Mouse (Mus musculus) kidney, embryonic 16.5 days (tissue): Measurements from ENCODE around the gene Ano8. TPM values are rescaled to one million over a fixed set of nuclear protein-coding genes. Genes with fewer than 3 reads are reported as not detected.
A peak's percentile ranks its signal among the peaks of the same experiment; 100 is the strongest.

Experiments
- ATAC-seq: fragments of 200-750 bp; cut with Nextera tagmentation; 2 replicates; pipeline ENCODE4 v1.8.0; 2017; ENCODE audit warnings: moderate TSS enrichment; ENCODE audit not compliant: low FRiP score, low TSS enrichment
- H3K27ac ChIP-seq: fragments of 300-500 bp; sonication (generic); 2 replicates; pipeline ENCODE4 v1.5.1; 2014; ENCODE audit warnings: low read length
- H3K27me3 ChIP-seq: fragments of 300-500 bp; sonication (generic); 2 replicates; pipeline ENCODE4 v1.6.1; 2014; ENCODE audit warnings: low read length, control low read depth, mixed read lengths; ENCODE audit not compliant: insufficient read depth
- H3K36me3 ChIP-seq: fragments of 300-500 bp; sonication (generic); 2 replicates; pipeline ENCODE4 v1.6.1; 2014; ENCODE audit warnings: low read length, control low read depth, mixed read lengths; ENCODE audit not compliant: insufficient read depth
- H3K4me1 ChIP-seq: fragments of 300-500 bp; sonication (generic); 2 replicates; pipeline ENCODE4 v1.6.1; 2014; ENCODE audit warnings: low read length, control low read depth, mixed read lengths; ENCODE audit not compliant: insufficient read depth
- H3K4me2 ChIP-seq: fragments of 300-500 bp; sonication (generic); replicated peaks from 2 replicates; pipeline ENCODE4 v1.6.1; 2014; ENCODE audit warnings: low read depth, low read length
- H3K4me3 ChIP-seq: fragments of 300-500 bp; sonication (generic); 2 replicates; pipeline ENCODE4 v1.5.1; 2014; ENCODE audit warnings: mild to moderate bottlenecking, low read length
- H3K9ac ChIP-seq: fragments of 300-500 bp; sonication (generic); replicated peaks from 2 replicates; pipeline ENCODE4 v1.6.1; 2014; ENCODE audit warnings: low read length
- H3K9me3 ChIP-seq: fragments of 300-500 bp; sonication (generic); 2 replicates; pipeline ENCODE4 v1.6.1; 2016; ENCODE audit warnings: low read length, control low read depth
- WGBS: fragments of 180-500 bp; shearing (Covaris S2); extraction: QIAGEN DNeasy Blood & Tissue Kit; methylation state at CpG from one replicate; pipeline ENCODE4 v1.1.7; 2014; 5-methylcytosine and 5-hydroxymethylcytosine counted together
- polyA plus RNA-seq: library from polyadenylated mRNA; unstranded; fragments of >200 nt; fragmentation: Nextera tagmentation; extraction: Ambion mirVana; gene quantifications from 2 replicates; pipeline ENCODE4 v1.2.1, GENCODE M21; 2015

The Ano8 gene
- polyA plus RNA-seq, 1 experiment from 2014 or later = 0.81 TPM

GRCm38 (mm10) chr8:71504349-71504748 is 18.6 kb upstream of the Ano8 start:
- H3K9ac ChIP-seq = no peak overlapping the region
- peaks cover 35% of the 10 kb centered on the region for H3K27me3 ChIP-seq
- no peaks in the 10 kb centered on the region for H3K36me3 ChIP-seq
- H3K9me3 ChIP-seq = no peaks in the 10 kb centered on the region
- no peak overlapping the region for H3K4me2 ChIP-seq
- peaks cover 12% of the 10 kb centered on the region for H3K4me1 ChIP-seq
- ATAC-seq = no peak
- no peak overlapping the region for H3K4me3 ChIP-seq
- no peak overlapping the region for H3K27ac ChIP-seq
- WGBS = 82% methylated on average over 4 of the region's 4 CpGs

- peak overlapping the region; percentile 42 for H3K9ac ChIP-seq
- no peak overlapping the region for H3K4me3 ChIP-seq
- ATAC-seq = peak; percentile 43
- H3K9me3 ChIP-seq = no peaks in the 10 kb centered on the region
- 16% methylated on average over 16 of the region's 16 CpGs for WGBS
- no peaks in the 10 kb centered on the region for H3K27me3 ChIP-seq
- peak overlapping the region; percentile 17; the same call in 1 of the 2 replicates for H3K4me2 ChIP-seq
- peaks cover 2% of the 10 kb centered on the region; the same call in 1 of the 2 replicates for H3K36me3 ChIP-seq
- peak overlapping the region; percentile 91 for H3K27ac ChIP-seq
- H3K4me1 ChIP-seq = peaks cover 50% of the 10 kb centered on the region
Measured at GRCm38 (mm10) chr8:71498816-71499690, 13.3 kb upstream of the Ano8 start.

DNA sequence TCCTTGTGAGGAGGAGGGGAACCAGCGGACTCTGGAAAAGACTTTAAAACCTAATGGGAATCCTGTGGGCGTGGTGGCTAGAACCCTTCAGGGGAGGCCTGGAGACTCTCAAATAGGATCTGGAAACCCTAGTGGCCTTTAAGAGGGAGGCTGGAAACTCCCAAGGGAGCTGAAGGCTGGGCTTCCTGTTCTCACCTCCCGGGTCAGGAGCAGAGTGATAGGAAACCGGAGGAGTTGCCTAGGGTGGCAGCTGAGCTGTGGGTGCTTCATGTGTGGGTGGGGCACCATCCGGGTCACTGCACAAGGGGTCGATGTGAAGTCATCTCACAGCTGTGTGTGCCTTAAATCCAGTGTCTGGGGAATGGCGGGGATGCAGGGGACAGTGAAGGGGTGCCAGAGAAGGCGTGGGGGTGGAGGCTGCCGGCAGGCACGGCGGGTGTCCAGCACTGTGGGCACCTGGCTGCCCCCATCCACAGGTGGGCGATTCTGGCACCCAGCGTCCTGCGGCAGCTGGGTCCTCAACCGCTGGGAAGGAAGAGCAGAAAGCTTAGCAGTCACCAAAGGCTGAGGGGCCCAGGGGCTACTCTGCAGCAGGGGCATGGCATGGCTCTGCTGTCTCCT is 12.2 kb upstream of the Ano8 start:
- ATAC-seq = peak; percentile 39; the same call in 1 of the 2 replicates
- Histone ChIP-seq H3K27ac (peak overlapping the region; percentile 91), H3K4me3 (no peak overlapping the region), H3K4me1 (peaks cover 50% of the 10 kb centered on the region), H3K9ac (peak overlapping the region; percentile 42), H3K27me3 (no peaks in the 10 kb centered on the region), H3K9me3 (no peaks in the 10 kb centered on the region), H3K4me2 (peak overlapping the region; percentile 17), H3K36me3 (peaks cover 9% of the 10 kb centered on the region)
- WGBS = 9% methylated on average over 15 of the region's 15 CpGs

DNA sequence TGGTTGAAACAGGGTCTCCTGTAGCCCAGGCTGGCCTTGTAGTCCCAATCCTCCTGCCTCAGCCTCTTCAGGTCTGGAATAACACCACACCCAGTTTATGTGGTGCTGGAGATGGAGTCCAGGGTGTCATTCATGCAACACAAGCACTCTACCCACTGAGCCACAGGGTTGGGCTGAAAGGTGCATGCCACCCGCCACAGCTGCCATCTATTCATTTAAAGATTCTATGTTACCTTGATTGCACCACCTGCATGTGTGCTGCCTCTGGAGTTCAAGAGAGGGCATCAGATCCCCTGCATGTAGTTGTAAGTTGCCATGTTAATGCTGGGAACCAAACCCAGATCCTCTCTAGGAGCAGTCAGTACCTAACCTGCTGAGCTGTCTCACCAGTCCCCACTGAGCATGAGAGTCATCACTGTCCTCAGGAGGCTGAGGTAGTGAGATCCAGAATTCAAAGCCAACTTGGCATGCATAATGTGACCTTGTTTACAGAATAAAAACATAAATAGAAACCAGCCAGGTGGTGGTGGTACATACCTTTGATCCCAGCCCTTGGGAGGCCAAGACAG is 11.4 kb upstream of the Ano8 start:
- peak overlapping the region; percentile 91 for H3K27ac ChIP-seq
- ATAC-seq = no peak
- no peak overlapping the region for H3K4me3 ChIP-seq
- WGBS = 92% methylated on average over 1 of the region's 1 CpGs
- H3K27me3 ChIP-seq = no peaks in the 10 kb centered on the region
- peaks cover 17% of the 10 kb centered on the region for H3K36me3 ChIP-seq
- peaks cover 50% of the 10 kb centered on the region for H3K4me1 ChIP-seq
- H3K9me3 ChIP-seq = no peaks in the 10 kb centered on the region
- H3K9ac ChIP-seq = no peak overlapping the region
- H3K4me2 ChIP-seq = no peak overlapping the region

GRCm38 (mm10) chr8:71496481-71496880 is 10.7 kb upstream of the Ano8 start:
- Histone ChIP-seq H3K4me1 (peaks cover 50% of the 10 kb centered on the region), H3K9me3 (no peaks in the 10 kb centered on the region), H3K4me2 (no peak overlapping the region), H3K27ac (peak overlapping the region; percentile 91), H3K9ac (no peak overlapping the region), H3K36me3 (peaks cover 22% of the 10 kb centered on the region), H3K27me3 (no peaks in the 10 kb centered on the region), H3K4me3 (no peak overlapping the region)
- 15% methylated on average over 11 of the region's 11 CpGs for WGBS
- peak; percentile 46 for ATAC-seq

DNA sequence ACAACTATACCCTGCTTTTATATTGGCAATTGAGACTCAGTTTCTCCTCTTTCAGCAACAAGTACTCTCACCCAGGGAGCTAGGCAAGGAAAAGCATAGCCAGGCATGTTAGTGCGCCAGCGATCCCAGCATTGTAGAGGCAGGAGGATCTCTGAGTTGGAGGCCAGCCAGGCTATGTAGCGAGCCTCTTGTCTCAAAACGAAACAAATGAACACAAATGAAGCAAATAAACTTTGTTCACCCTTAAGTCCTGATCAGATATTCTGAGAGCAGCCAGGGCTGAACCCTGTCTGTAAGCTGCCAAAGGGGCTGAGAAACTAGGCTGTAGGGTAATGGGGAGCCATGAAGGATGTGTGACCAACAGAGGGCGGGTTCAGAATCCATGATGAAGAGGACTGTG is 10.0 kb upstream of the Ano8 start:
- Histone ChIP-seq H3K27ac (peak overlapping the region; percentile 91), H3K36me3 (peaks cover 28% of the 10 kb centered on the region), H3K9me3 (no peaks in the 10 kb centered on the region), H3K27me3 (no peaks in the 10 kb centered on the region), H3K4me3 (no peak overlapping the region), H3K4me2 (no peak overlapping the region), H3K4me1 (peaks cover 50% of the 10 kb centered on the region), H3K9ac (peak overlapping the region; percentile 31; the same call in 1 of the 2 replicates)
- no peak for ATAC-seq
- WGBS = 76% methylated on average over 5 of the region's 5 CpGs

DNA sequence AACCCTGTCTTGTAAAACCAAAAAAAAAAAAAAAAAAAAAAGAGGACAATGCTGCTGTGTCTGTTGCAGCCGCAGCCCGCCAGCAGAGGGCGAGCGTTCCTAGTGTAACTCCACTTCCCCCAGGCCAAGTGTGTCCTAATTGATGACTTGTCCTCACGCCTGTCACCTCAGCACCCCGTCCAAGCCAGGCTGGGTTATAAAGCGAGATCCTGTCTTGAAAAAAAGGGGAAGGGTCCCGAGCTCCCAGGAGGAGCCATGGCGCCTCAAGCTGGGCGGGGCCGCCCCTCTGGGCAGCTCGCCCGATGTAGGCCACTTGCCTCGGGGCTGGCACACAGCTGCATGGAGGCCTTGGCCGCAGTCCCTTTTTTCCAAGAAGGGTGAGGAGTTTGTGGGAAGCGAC is 9.3 kb upstream of the Ano8 start:
- Histone ChIP-seq H3K4me2 (0 out of 2 replicates have a peak overlapping the region, but pooled peaks have one; percentile 20), H3K4me1 (peaks cover 50% of the 10 kb centered on the region), H3K9me3 (no peaks in the 10 kb centered on the region), H3K9ac (0 out of 2 replicates have a peak overlapping the region, but pooled peaks have one; percentile 33), H3K27ac (0 out of 2 replicates have a peak overlapping the region, but pooled peaks have one; percentile 91), H3K27me3 (no peaks in the 10 kb centered on the region), H3K4me3 (no peak overlapping the region), H3K36me3 (peaks cover 28% of the 10 kb centered on the region)
- ATAC-seq = peak; percentile 72
- 13% methylated on average over 16 of the region's 16 CpGs for WGBS

DNA sequence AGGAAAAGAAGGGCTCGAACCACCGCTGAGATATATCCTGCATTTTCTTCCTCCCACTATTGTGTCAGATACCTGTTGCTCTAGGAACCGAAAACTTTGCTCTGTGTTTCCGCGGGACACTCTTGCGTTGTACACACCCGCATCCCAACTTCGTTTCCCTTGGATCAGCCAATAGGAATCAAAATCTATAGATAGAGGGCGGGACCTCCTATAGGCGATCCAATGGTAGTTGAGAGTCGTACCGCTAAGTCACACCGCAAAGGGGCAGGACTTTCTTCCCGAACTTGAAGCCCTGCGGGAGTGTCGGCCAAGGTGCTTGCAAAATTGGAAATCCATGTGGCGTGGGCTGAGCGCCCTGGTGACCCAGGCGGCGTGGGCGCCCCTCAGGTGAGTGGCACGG is 2.7 kb upstream of the Ano8 start:
- peaks cover 24% of the 10 kb centered on the region for H3K36me3 ChIP-seq
- no peaks in the 10 kb centered on the region for H3K9me3 ChIP-seq
- peak overlapping the region; percentile 94 for H3K4me2 ChIP-seq
- H3K4me1 ChIP-seq = peaks cover 17% of the 10 kb centered on the region
- peak; percentile 86 for ATAC-seq
- H3K9ac ChIP-seq = peak overlapping the region; percentile 84
- H3K27me3 ChIP-seq = no peaks in the 10 kb centered on the region
- WGBS = under 1% methylated on average over 22 of the region's 22 CpGs
- H3K27ac ChIP-seq = peak overlapping the region; percentile 93
- peak overlapping the region; percentile 93 for H3K4me3 ChIP-seq

- Histone ChIP-seq H3K4me1 (peaks cover 17% of the 10 kb centered on the region), H3K27me3 (no peaks in the 10 kb centered on the region), H3K27ac (peak within 1 kb of the TSS; percentile 93), H3K36me3 (peaks cover 20% of the 10 kb centered on the region), H3K4me3 (peak within 1 kb of the TSS; percentile 93), H3K4me2 (peak within 1 kb of the TSS; percentile 94), H3K9ac (peak within 1 kb of the TSS; percentile 84), H3K9me3 (no peaks in the 10 kb centered on the region)
- WGBS = under 1% methylated on average over 33 of the region's 33 CpGs
- ATAC-seq = peak; percentile 60
Measured at GRCm38 (mm10) chr8:71487691-71488445, 2.1 kb upstream of the Ano8 start, which contains the start of gene Gtpbp3. Gene Gtpbp3, plus strand, starts transcription at chr8:71488103.
